Mouse (Mus musculus) intestine, postnatal 0 days (tissue): ENCODE measurements around the gene Rpp40. TPM values are rescaled to one million over a fixed set of nuclear protein-coding genes. Genes with fewer than 3 reads are reported as not detected.

Experiments used
- ATAC-seq: fragments of 200-750 bp; cut with Nextera tagmentation; 2 replicates; pipeline ENCODE4 v1.8.0; 2017; ENCODE audit warnings: mild to moderate bottlenecking, moderate TSS enrichment, moderate library complexity
- H3K27ac ChIP-seq: fragments of 300-500 bp; sonication (generic); 2 replicates; pipeline ENCODE4 v1.5.1; 2014; ENCODE audit warnings: mild to moderate bottlenecking, low read depth, low read length, moderate library complexity
- H3K27me3 ChIP-seq: fragments of 300-500 bp; sonication (generic); replicated peaks from 2 replicates; pipeline ENCODE4 v1.6.1; 2014; ENCODE audit warnings: low read length, mixed read lengths; ENCODE audit not compliant: control insufficient read depth, insufficient read depth
- H3K36me3 ChIP-seq: fragments of 300-500 bp; sonication (generic); 2 replicates; pipeline ENCODE4 v1.6.1; 2014; ENCODE audit warnings: mild to moderate bottlenecking, moderate library complexity; ENCODE audit not compliant: control insufficient read depth, insufficient read depth
- H3K4me1 ChIP-seq: fragments of 300-500 bp; sonication (generic); replicated peaks from 2 replicates; pipeline ENCODE4 v1.6.1; 2014; ENCODE audit warnings: antibody characterized with exemption, low read length, mixed read lengths; ENCODE audit not compliant: control insufficient read depth, insufficient read depth
- H3K4me2 ChIP-seq: fragments of 300-500 bp; sonication (generic); replicated peaks from 2 replicates; pipeline ENCODE4 v1.6.1; 2014; ENCODE audit warnings: low read depth, mild to moderate bottlenecking, moderate library complexity
- H3K4me3 ChIP-seq: fragments of 300-500 bp; sonication (generic); 2 replicates; pipeline ENCODE4 v1.5.1; 2014; ENCODE audit warnings: low read depth, low read length
- H3K9ac ChIP-seq: fragments of 300-500 bp; sonication (generic); 2 replicates; pipeline ENCODE4 v1.6.1; 2014; ENCODE audit warnings: mild to moderate bottlenecking, low read depth, low read length
- H3K9me3 ChIP-seq: fragments of 300-500 bp; sonication (generic); 2 replicates; pipeline ENCODE4 v1.6.1; 2016; ENCODE audit warnings: mixed run types; ENCODE audit not compliant: control insufficient read depth
- CTCF ChIP-seq: sonication (generic); IDR thresholded peaks from 2 replicates; pipeline ENCODE4 v1.5.1; 2016; ENCODE audit warnings: low read depth, mild to moderate bottlenecking, control low read depth, antibody characterized with exemption, moderate library complexity
- WGBS: fragments of 180-500 bp; shearing (Covaris S2); extraction: QIAGEN DNeasy Blood & Tissue Kit; methylation state at CpG from one replicate; pipeline ENCODE4 v1.1.7; 2014; 5-methylcytosine and 5-hydroxymethylcytosine counted together
- polyA plus RNA-seq: library from polyadenylated mRNA; unstranded; fragments of >200 nt; fragmentation: Nextera tagmentation; extraction: Ambion mirVana; gene quantifications from 2 replicates; pipeline ENCODE4 v1.2.1, GENCODE M21; 2015

Rpp40 gene
- polyA plus RNA-seq, 1 experiment from 2014 or later, result 6.6 TPM

- ATAC-seq, result no peak
- Histone ChIP-seq H3K4me3 (no peak overlapping the region), H3K9me3 (no peaks in the 10 kb centered on the region), H3K36me3 (peaks cover 24% of the 10 kb centered on the region; the same call in 1 of the 2 replicates), H3K4me1 (no peaks in the 10 kb centered on the region), H3K4me2 (no peak overlapping the region), H3K27ac (no peak overlapping the region), H3K9ac (no peak overlapping the region), H3K27me3 (no peaks in the 10 kb centered on the region)
- WGBS, result 75% methylated on average over 8 of the region's 8 CpGs
- TF ChIP-seq CTCF, result no peak
Observed at GRCm38 (mm10) chr13:35860916-35861315, 45.2 kb downstream of the Rpp40 start.

GRCm38 (mm10) chr13:35857486-35857885, 48.7 kb downstream of the Rpp40 start:
- no peaks in the 10 kb centered on the region for H3K9me3 ChIP-seq
- H3K4me1 ChIP-seq, result no peaks in the 10 kb centered on the region; the same call in 1 of the 2 replicates
- H3K4me2 ChIP-seq, result no peak overlapping the region
- ATAC-seq, result no peak
- H3K4me3 ChIP-seq, result no peak overlapping the region
- 0 out of 2 replicates have a peak, but pooled peaks cover 5% of the 10 kb centered on the region for H3K36me3 ChIP-seq
- 86% methylated on average over 7 of the region's 7 CpGs for WGBS
- no peak overlapping the region for H3K27ac ChIP-seq
- H3K27me3 ChIP-seq, result no peaks in the 10 kb centered on the region
- no peak overlapping the region for H3K9ac ChIP-seq
- no peak for TF ChIP-seq CTCF

GRCm38 (mm10) chr13:35852851-35853575, 53.1 kb downstream of the Rpp40 start:
- 0 out of 2 replicates have a peak, but pooled peaks cover 2% of the 10 kb centered on the region for H3K36me3 ChIP-seq
- no peak for TF ChIP-seq CTCF
- peaks cover 2% of the 10 kb centered on the region for H3K4me1 ChIP-seq

GRCm38 (mm10) chr13:35851581-35851980, 54.6 kb downstream of the Rpp40 start:
- Histone ChIP-seq H3K27me3 (no peaks in the 10 kb centered on the region), H3K4me1 (peaks cover 2% of the 10 kb centered on the region), H3K9ac (no peak overlapping the region), H3K4me2 (no peak overlapping the region), H3K4me3 (no peak overlapping the region), H3K27ac (no peak overlapping the region), H3K36me3 (no peaks in the 10 kb centered on the region), H3K9me3 (no peaks in the 10 kb centered on the region)
- ATAC-seq, result no peak
- WGBS, result 91% methylated on average over 6 of the region's 6 CpGs
- TF ChIP-seq CTCF, result no peak

More at GRCm38 (mm10) chr13:35852851-35853575, 53.1 kb downstream of the Rpp40 start:
- ATAC-seq, result no peak
- Histone ChIP-seq H3K4me2 (no peak overlapping the region), H3K9ac (no peak overlapping the region), H3K9me3 (no peaks in the 10 kb centered on the region), H3K27me3 (no peaks in the 10 kb centered on the region), H3K4me3 (no peak overlapping the region), H3K27ac (no peak overlapping the region)
- 81% methylated on average over 2 of the region's 2 CpGs for WGBS

GRCm38 (mm10) chr13:35848694-35849093, 57.5 kb downstream of the Rpp40 start:
- Histone ChIP-seq H3K4me1 (peaks cover 2% of the 10 kb centered on the region), H3K4me3 (no peak overlapping the region), H3K4me2 (no peak overlapping the region), H3K9ac (no peak overlapping the region), H3K36me3 (no peaks in the 10 kb centered on the region), H3K27ac (no peak overlapping the region), H3K9me3 (no peaks in the 10 kb centered on the region), H3K27me3 (no peaks in the 10 kb centered on the region)
- 47% methylated on average over 3 of the region's 3 CpGs for WGBS
- no peak for ATAC-seq
- TF ChIP-seq CTCF, result no peak

- H3K4me3 ChIP-seq, result no peak overlapping the region
- no peak overlapping the region for H3K9ac ChIP-seq
- no peak overlapping the region for H3K4me2 ChIP-seq
- no peak overlapping the region for H3K27ac ChIP-seq
- no peak for TF ChIP-seq CTCF
- no peaks in the 10 kb centered on the region for H3K27me3 ChIP-seq
- ATAC-seq, result no peak
- peaks cover 2% of the 10 kb centered on the region; the same call in 1 of the 2 replicates for H3K4me1 ChIP-seq
- H3K9me3 ChIP-seq, result no peaks in the 10 kb centered on the region
- WGBS, result 76% methylated on average over 3 of the region's 3 CpGs
- peaks cover 10% of the 10 kb centered on the region; the same call in 1 of the 2 replicates for H3K36me3 ChIP-seq
Observed at GRCm38 (mm10) chr13:35845306-35845705, 60.9 kb downstream of the Rpp40 start.

Other genes with a start within 250 kb of the Rpp40 start
- 6.0 and 6.4 TPM in 2 replicates for gene Cdyl, start 246.5 kb downstream of the Rpp40 start, polyA plus RNA-seq
- gene Ppp1r3g, start 52.5 kb upstream of the Rpp40 start, polyA plus RNA-seq, result 0.38 and 0.51 TPM in 2 replicates
- 29.8 and 33.9 TPM in 2 replicates for gene Fars2, start 211.1 kb upstream of the Rpp40 start, polyA plus RNA-seq
- 15.1 and 16.9 TPM in 2 replicates for gene Lyrm4, start 211.2 kb upstream of the Rpp40 start, polyA plus RNA-seq